In the genomic region with DNA sequence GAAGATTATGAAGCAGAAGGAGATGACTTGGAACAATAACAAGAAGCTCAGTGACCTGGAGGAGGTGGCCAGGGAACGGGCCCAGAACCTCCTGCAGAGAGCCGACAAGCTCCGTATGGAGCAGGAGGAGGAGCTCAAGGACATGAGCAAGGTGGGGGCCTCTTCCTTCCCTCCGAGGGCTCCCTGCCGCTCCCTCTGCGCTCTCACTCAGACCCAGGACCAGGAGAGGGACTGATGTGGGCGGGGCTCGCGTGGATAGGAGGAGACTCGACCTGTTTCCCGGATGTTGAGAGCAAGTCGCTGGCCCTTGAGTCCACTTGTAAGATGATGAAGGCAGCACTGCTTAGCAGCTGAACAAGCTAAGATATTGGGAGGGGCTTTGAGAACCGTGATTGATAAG, we compare ENCODE assay signal across 8 mouse cellular contexts. TPM values are rescaled to one million over a fixed set of nuclear protein-coding genes. Genes with fewer than 3 reads are reported as not detected.
A peak's percentile ranks its signal among the peaks of the same experiment; 100 is the strongest.
DNase-seq lines count a peak whose midpoint lies in the region; ATAC-seq and TF ChIP-seq lines count a peak whose summit lies in the region.
"Had no signal": no experiment of that assay in that cellular context is flagged by ENCODE, and none has a peak within 500 bp of the region (broad histone marks: within the 10 kb centered on the region; RNA-seq: fewer than 3 reads in every experiment).

No protein-coding gene starts in this region.

- no peaks in the 10 kb centered on the region; the same call in 1 of the 2 replicates for H3K27me3 ChIP-seq in forebrain, postnatal 0 days (ENCODE audit: insufficient read depth, low read length)
- peaks cover 28% of the 10 kb centered on the region for H3K27me3 ChIP-seq in limb, embryonic 10.5 days (ENCODE audit: low read depth, poor library complexity, severe bottlenecking)
- no peaks in the 10 kb centered on the region for H3K27me3 ChIP-seq in midbrain, postnatal 0 days (ENCODE audit: insufficient read depth, low read length)

- DNase-seq in ZHBTc4 (ENCODE audit: low read depth, low spot score): peak; percentile 80
- DNase-seq in cerebellum, adult 11-12 months: peak; percentile 84
- no peak for DNase-seq in forebrain, postnatal 0 days
- DNase-seq in limb, embryonic 10.5 days (ENCODE audit: low spot score): peak; percentile 66
- peak; percentile 39 for DNase-seq in midbrain, postnatal 0 days (ENCODE audit: low spot score)
- no peak for DNase-seq in gastrocnemius, adult 18-20 months (ENCODE audit: low spot score)
- DNase-seq in natural killer cell, adult 2 months (ENCODE audit: low spot score in 2 of 2): no peak

- H3K4me3 ChIP-seq in forebrain, postnatal 0 days (ENCODE audit: low read depth, low read length): no peak overlapping the region
- H3K4me3 ChIP-seq in limb, embryonic 10.5 days: peak overlapping the region; percentile 41
- H3K4me3 ChIP-seq in midbrain, postnatal 0 days (ENCODE audit: low read depth, low read length): peak overlapping the region; percentile 17; the same call in 1 of the 2 replicates

- no peak for TF ChIP-seq CTCF in forebrain, postnatal 0 days (IDR thresholded peaks at IDR 0.05; ENCODE audit: low read depth)
- no peak for TF ChIP-seq CTCF in midbrain, postnatal 0 days (IDR thresholded peaks at IDR 0.05)

- no peak overlapping the region for H3K27ac ChIP-seq in forebrain, postnatal 0 days (ENCODE audit: low read depth, low read length)
- H3K27ac ChIP-seq in limb, embryonic 10.5 days: peak overlapping the region; percentile 73
- no peak overlapping the region for H3K27ac ChIP-seq in midbrain, postnatal 0 days (ENCODE audit: low read depth, low read length)
- H3K27ac ChIP-seq: macrophage had no signal

- no peaks in the 10 kb centered on the region for H3K9me3 ChIP-seq in forebrain, postnatal 0 days (ENCODE audit: low read length)
- no peaks in the 10 kb centered on the region for H3K9me3 ChIP-seq in limb, embryonic 10.5 days (replicated peaks)
- no peaks in the 10 kb centered on the region for H3K9me3 ChIP-seq in midbrain, postnatal 0 days (ENCODE audit: low read length)

- WGBS in forebrain, postnatal 0 days: 5% methylated on average over 13 of the region's 13 CpGs
- 2% methylated on average over 13 of the region's 13 CpGs for WGBS in limb, embryonic 10.5 days
- 3% methylated on average over 12 of the region's 13 CpGs for WGBS in midbrain, postnatal 0 days

- H3K4me1 ChIP-seq in forebrain, postnatal 0 days (ENCODE audit: insufficient read depth): no peaks in the 10 kb centered on the region
- peaks cover 36% of the 10 kb centered on the region for H3K4me1 ChIP-seq in limb, embryonic 10.5 days
- H3K4me1 ChIP-seq in midbrain, postnatal 0 days (ENCODE audit: insufficient read depth, low read length): no peaks in the 10 kb centered on the region

- peak overlapping the region; percentile 24 for H3K4me2 ChIP-seq in forebrain, postnatal 0 days (ENCODE audit: low read depth)
- H3K4me2 ChIP-seq in midbrain, postnatal 0 days (ENCODE audit: low read depth, low read length, poor library complexity, severe bottlenecking): peak overlapping the region; percentile 40

- peak; percentile 50 for ATAC-seq in forebrain, postnatal 0 days
- ATAC-seq in midbrain, postnatal 0 days (ENCODE audit: low FRiP score): peak; percentile 61

- H3K9ac ChIP-seq in forebrain, postnatal 0 days: no peak overlapping the region
- H3K9ac ChIP-seq in midbrain, postnatal 0 days (replicated peaks; ENCODE audit: low read length, poor library complexity, severe bottlenecking): no peak overlapping the region

- H3K36me3 ChIP-seq in forebrain, postnatal 0 days (ENCODE audit: insufficient read depth): no peaks in the 10 kb centered on the region
- H3K36me3 ChIP-seq in limb, embryonic 10.5 days: no peaks in the 10 kb centered on the region
- H3K36me3 ChIP-seq in midbrain, postnatal 0 days (ENCODE audit: insufficient read depth, low read length): no peaks in the 10 kb centered on the region

RNA-seq across cellular contexts. Expression of a gene that starts 11.9 kb away (rescaled TPM):
- total RNA-seq in forebrain, postnatal 0 days (2014; rRNA removed): 3.0 and 5.1 TPM in 2 replicates
- polyA plus RNA-seq in forebrain, postnatal 0 days (2015; fragmentation: Nextera tagmentation; extraction: Ambion mirVana): 3.9 and 5.5 TPM in 2 replicates
- polyA plus RNA-seq in limb, embryonic 10.5 days (2016; fragmentation: Nextera tagmentation; extraction: Ambion mirVana): 0.67 and 1.0 TPM in 2 replicates
- total RNA-seq in midbrain, postnatal 0 days (2014; rRNA removed): 3.1 and 6.3 TPM in 2 replicates
- polyA plus RNA-seq in midbrain, postnatal 0 days (2015; fragmentation: Nextera tagmentation; extraction: Ambion mirVana): 3.9 and 5.4 TPM in 2 replicates
- total RNA-seq in gastrocnemius, adult 18-20 months (2021): under 1 TPM in 1 of 2 experiments, not detected in 1; 0.47 TPM

RNA-seq across cellular contexts. Expression of a gene that starts 23.2 kb away (rescaled TPM):
- 0.71 and 1.0 TPM in 2 replicates for total RNA-seq in forebrain, postnatal 0 days (2014; rRNA removed)
- polyA plus RNA-seq in forebrain, postnatal 0 days (2015; fragmentation: Nextera tagmentation; extraction: Ambion mirVana): 0.45 and 0.67 TPM in 2 replicates
- 0.13 TPM in 1 of 2 replicates, not detected in the other for polyA plus RNA-seq in limb, embryonic 10.5 days (2016; fragmentation: Nextera tagmentation; extraction: Ambion mirVana)
- total RNA-seq in midbrain, postnatal 0 days (2014; rRNA removed): 0.11 and 2.3 TPM in 2 replicates
- 1.3 and 2.5 TPM in 2 replicates for polyA plus RNA-seq in midbrain, postnatal 0 days (2015; fragmentation: Nextera tagmentation; extraction: Ambion mirVana)
- total RNA-seq in gastrocnemius, adult 18-20 months (2021): not detected

RNA-seq across cellular contexts. Expression of a gene that starts 32.7 kb away (rescaled TPM):
- total RNA-seq in forebrain, postnatal 0 days (2014; rRNA removed): 31.5 and 33.8 TPM in 2 replicates
- polyA plus RNA-seq in forebrain, postnatal 0 days (2015; fragmentation: Nextera tagmentation; extraction: Ambion mirVana): 42.8 and 48.5 TPM in 2 replicates
- 77.0 and 84.6 TPM in 2 replicates for polyA plus RNA-seq in limb, embryonic 10.5 days (2016; fragmentation: Nextera tagmentation; extraction: Ambion mirVana)
- 36.3 and 41.6 TPM in 2 replicates for total RNA-seq in midbrain, postnatal 0 days (2014; rRNA removed)
- polyA plus RNA-seq in midbrain, postnatal 0 days (2015; fragmentation: Nextera tagmentation; extraction: Ambion mirVana): 36.7 and 41.8 TPM in 2 replicates
- total RNA-seq in gastrocnemius, adult 18-20 months (2021): 10 to 100 TPM; 14.0 to 28.7 TPM

RNA-seq across cellular contexts. Expression of a gene that starts 51.0 kb away (rescaled TPM):
- total RNA-seq in forebrain, postnatal 0 days (2014; rRNA removed): 35.3 and 36.2 TPM in 2 replicates
- polyA plus RNA-seq in forebrain, postnatal 0 days (2015; fragmentation: Nextera tagmentation; extraction: Ambion mirVana): 13.3 and 25.6 TPM in 2 replicates
- 79.5 and 85.8 TPM in 2 replicates for polyA plus RNA-seq in limb, embryonic 10.5 days (2016; fragmentation: Nextera tagmentation; extraction: Ambion mirVana)
- 40.6 and 53.9 TPM in 2 replicates for total RNA-seq in midbrain, postnatal 0 days (2014; rRNA removed)
- 25.0 and 29.0 TPM in 2 replicates for polyA plus RNA-seq in midbrain, postnatal 0 days (2015; fragmentation: Nextera tagmentation; extraction: Ambion mirVana)
- total RNA-seq in gastrocnemius, adult 18-20 months (2021): under 1 TPM in 1 of 2 experiments, not detected in 1; 0.19 TPM

RNA-seq across cellular contexts. Expression of a gene that starts 57.4 kb away (rescaled TPM):
- 0.15 and 0.43 TPM in 2 replicates for total RNA-seq in forebrain, postnatal 0 days (2014; rRNA removed)
- 0.21 and 0.30 TPM in 2 replicates for polyA plus RNA-seq in forebrain, postnatal 0 days (2015; fragmentation: Nextera tagmentation; extraction: Ambion mirVana)
- 0.18 TPM in 1 of 2 replicates, not detected in the other for polyA plus RNA-seq in limb, embryonic 10.5 days (2016; fragmentation: Nextera tagmentation; extraction: Ambion mirVana)
- total RNA-seq in midbrain, postnatal 0 days (2014; rRNA removed): 0.19 and 0.38 TPM in 2 replicates
- polyA plus RNA-seq in midbrain, postnatal 0 days (2015; fragmentation: Nextera tagmentation; extraction: Ambion mirVana): 0.20 and 0.29 TPM in 2 replicates
- total RNA-seq in gastrocnemius, adult 18-20 months (2021): under 1 TPM; 0.28 to 0.30 TPM

Comparison
In these comparisons a context has a peak if more than half of its experiments do, and no peak if none do; other contexts are left out.
1. DNase-seq: peak in ZHBTc4 (single experiment), cerebellum, adult 11-12 months (single experiment), limb, embryonic 10.5 days (single experiment) and midbrain, postnatal 0 days (single experiment); none in forebrain, postnatal 0 days (single experiment), gastrocnemius, adult 18-20 months (single experiment) and natural killer cell, adult 2 months (0 of 2).